Mouse (Mus musculus) stomach, postnatal 0 days (tissue): ENCODE measurements around the gene Magix. TPM values are rescaled to one million over a fixed set of nuclear protein-coding genes. Genes with fewer than 3 reads are reported as not detected.
"Not testable (repeated sequence)": the region's sequence is repeated elsewhere in the genome, so short reads cannot be mapped to it uniquely, and the experiment has no call there.

Experiments
- ATAC-seq: fragments of 200-750 bp; cut with Nextera tagmentation; 2 replicates; pipeline ENCODE4 v1.8.0; 2017; ENCODE audit not compliant: low FRiP score, low TSS enrichment
- DNase-seq: peaks from one replicate; pipeline ENCODE4 v3.0.0-alpha.2; 2016; ENCODE audit warnings: low spot score
- H3K27ac ChIP-seq: fragments of 300-500 bp; sonication (generic); replicated peaks from 2 replicates; pipeline ENCODE4 v1.5.1; 2014; ENCODE audit warnings: mild to moderate bottlenecking, control low read depth
- H3K27me3 ChIP-seq: fragments of 300-500 bp; sonication (generic); 2 replicates; pipeline ENCODE4 v1.6.1; 2014; ENCODE audit warnings: low read length; ENCODE audit not compliant: control insufficient read depth, insufficient read depth
- H3K36me3 ChIP-seq: fragments of 300-500 bp; sonication (generic); 2 replicates; pipeline ENCODE4 v1.6.1; 2014; ENCODE audit warnings: low read length, mixed read lengths; ENCODE audit not compliant: control insufficient read depth, insufficient read depth
- H3K4me1 ChIP-seq: fragments of 300-500 bp; sonication (generic); replicated peaks from 2 replicates; pipeline ENCODE4 v1.6.1; 2014; ENCODE audit warnings: antibody characterized with exemption; ENCODE audit not compliant: control insufficient read depth, insufficient read depth
- H3K4me2 ChIP-seq: fragments of 300-500 bp; sonication (generic); replicated peaks from 2 replicates; pipeline ENCODE4 v1.6.1; 2014; ENCODE audit warnings: low read depth, mild to moderate bottlenecking, control low read depth, moderate library complexity
- H3K4me3 ChIP-seq: fragments of 300-500 bp; sonication (generic); 2 replicates; pipeline ENCODE4 v1.5.1; 2014; ENCODE audit warnings: low read depth, low read length, control low read depth
- H3K9ac ChIP-seq: fragments of 300-500 bp; sonication (generic); 2 replicates; pipeline ENCODE4 v1.6.1; 2014; ENCODE audit warnings: mild to moderate bottlenecking, low read length, control low read depth, mixed read lengths
- H3K9me3 ChIP-seq: fragments of 300-500 bp; sonication (generic); 2 replicates; pipeline ENCODE4 v1.6.1; 2016; ENCODE audit warnings: low read length; ENCODE audit not compliant: control insufficient read depth
- CTCF ChIP-seq: IDR thresholded peaks from 2 replicates; pipeline ENCODE4 v1.5.1; 2016; ENCODE audit warnings: antibody characterized with exemption, low read depth, mild to moderate bottlenecking, moderate library complexity
- EP300 ChIP-seq: optimal IDR thresholded peaks from 2 replicates; pipeline ENCODE3; 2016; ENCODE audit warnings: antibody characterized with exemption
- WGBS: fragments of 180-500 bp; shearing (Covaris S2); extraction: QIAGEN DNeasy Blood & Tissue Kit; methylation state at CpG from one replicate; pipeline ENCODE4 v1.1.7; 2014; 5-methylcytosine and 5-hydroxymethylcytosine counted together
- polyA plus RNA-seq: library from polyadenylated mRNA; unstranded; fragments of >200 nt; fragmentation: Nextera tagmentation; extraction: Ambion mirVana; gene quantifications from 2 replicates; pipeline ENCODE4 v1.2.1, GENCODE M21; 2015

Gene Magix
- polyA plus RNA-seq, 1 experiment from 2014 or later: 0.95 TPM

DNA sequence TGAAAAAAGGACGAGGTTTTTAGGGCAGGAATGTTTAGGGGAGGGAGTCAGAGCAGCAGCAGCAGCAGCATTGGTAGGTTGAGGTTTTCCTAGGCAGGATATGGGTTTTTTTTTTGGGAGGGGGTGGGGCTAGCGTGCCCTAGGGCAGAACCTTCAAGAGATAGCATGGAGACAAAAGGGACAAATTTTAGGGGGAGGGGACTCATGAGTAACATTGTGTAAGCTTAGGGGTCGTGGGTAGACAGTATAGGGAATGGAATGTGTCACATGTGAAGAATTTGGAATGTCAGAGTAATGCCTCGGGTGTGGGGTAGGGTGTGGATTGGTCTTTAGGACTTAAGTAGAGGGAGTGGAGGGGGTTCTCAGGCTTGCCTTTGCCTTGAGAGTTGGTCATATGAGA lies 41.6 kb upstream of the Magix start:
- Histone ChIP-seq H3K4me3 (peak overlapping the region; percentile 52), H3K9me3 (no peaks in the 10 kb centered on the region), H3K27me3 (no peaks in the 10 kb centered on the region), H3K4me2 (peak overlapping the region; percentile 55), H3K36me3 (no peaks in the 10 kb centered on the region), H3K9ac (peak overlapping the region; percentile 67; the same call in 1 of the 2 replicates), H3K27ac (no peak overlapping the region; the same call in 1 of the 2 replicates), H3K4me1 (no peaks in the 10 kb centered on the region)
- no peak for ATAC-seq
- TF ChIP-seq EP300 (no peak), CTCF (no peak)
- WGBS: 13% methylated on average over 4 of the region's 4 CpGs
- no peak for DNase-seq

DNA sequence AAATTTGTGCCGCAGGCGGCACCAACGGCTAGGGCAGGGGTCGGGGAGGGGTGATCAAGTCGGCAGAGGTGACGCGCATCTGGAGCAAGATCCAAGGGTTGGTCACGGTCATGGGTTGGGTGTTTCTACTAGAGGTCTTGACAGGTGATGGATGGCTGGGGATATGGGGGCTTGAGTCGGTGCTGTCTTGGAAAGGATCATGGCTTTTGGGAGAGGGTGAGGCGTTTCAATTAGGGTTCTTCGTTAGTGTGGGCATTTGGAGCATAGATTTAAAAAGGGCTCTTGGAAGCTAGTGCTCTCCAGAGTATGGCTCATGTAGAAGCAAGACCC lies 41.2 kb upstream of the Magix start:
- Histone ChIP-seq H3K4me2 (peak overlapping the region; percentile 55), H3K4me1 (no peaks in the 10 kb centered on the region), H3K4me3 (peak overlapping the region; percentile 52), H3K27ac (peak overlapping the region; percentile 95), H3K9me3 (no peaks in the 10 kb centered on the region), H3K9ac (peak overlapping the region; percentile 67), H3K27me3 (no peaks in the 10 kb centered on the region), H3K36me3 (no peaks in the 10 kb centered on the region)
- 21% methylated on average over 11 of the region's 11 CpGs for WGBS
- ATAC-seq (no peak; the same call in 1 of the 2 replicates), DNase-seq (no peak)
- TF ChIP-seq EP300: no peak
- no peak for TF ChIP-seq CTCF

- Histone ChIP-seq H3K4me3 (peak within 1 kb of the TSS; percentile 52), H3K9ac (peak within 1 kb of the TSS; percentile 67), H3K4me1 (no peaks in the 10 kb centered on the region), H3K27ac (peak within 1 kb of the TSS; percentile 95), H3K4me2 (peak within 1 kb of the TSS; percentile 55), H3K27me3 (no peaks in the 10 kb centered on the region), H3K36me3 (no peaks in the 10 kb centered on the region), H3K9me3 (no peaks in the 10 kb centered on the region)
- 16% methylated on average over 22 of the region's 22 CpGs for WGBS
- DNase-seq (peak; percentile 76), ATAC-seq (peak; percentile 94)
- TF ChIP-seq CTCF: no peak
- peak; percentile 20 for TF ChIP-seq EP300
Measured at GRCm38 (mm10) chrX:7721514-7722281, 40.6 kb upstream of the Magix start, which contains the start of gene Gm45208. Gene Gm45208 (plus strand): TSS chrX:7722245.

DNA sequence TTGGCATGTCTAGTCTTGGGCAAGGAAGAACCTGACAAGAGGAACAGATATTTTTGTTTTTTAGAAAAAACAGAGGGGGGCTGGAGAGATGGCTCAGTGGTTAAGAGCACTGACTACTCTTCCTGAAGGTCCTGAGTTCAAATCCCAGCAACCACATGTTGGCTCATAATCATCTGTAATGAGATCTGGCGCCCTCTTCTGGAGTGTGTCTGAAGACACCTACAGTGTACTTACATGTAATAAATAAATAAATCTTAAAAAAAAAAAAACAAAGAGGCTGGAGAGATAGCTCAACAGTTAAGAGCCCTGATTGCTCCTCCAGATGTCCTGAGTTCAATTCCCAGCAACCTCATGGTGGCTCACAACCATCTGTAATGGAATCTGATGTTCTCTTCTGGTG lies 35.0 kb upstream of the Magix start:
- H3K9me3 ChIP-seq, H3K4me1 ChIP-seq, H3K27me3 ChIP-seq, H3K36me3 ChIP-seq, DNase-seq, H3K27ac ChIP-seq, ATAC-seq, H3K9ac ChIP-seq, H3K4me2 ChIP-seq, H3K4me3 ChIP-seq: not testable (repeated sequence)
- peak; percentile 38 for TF ChIP-seq CTCF
- 40% methylated on average over 1 of the region's 1 CpGs for WGBS

DNA sequence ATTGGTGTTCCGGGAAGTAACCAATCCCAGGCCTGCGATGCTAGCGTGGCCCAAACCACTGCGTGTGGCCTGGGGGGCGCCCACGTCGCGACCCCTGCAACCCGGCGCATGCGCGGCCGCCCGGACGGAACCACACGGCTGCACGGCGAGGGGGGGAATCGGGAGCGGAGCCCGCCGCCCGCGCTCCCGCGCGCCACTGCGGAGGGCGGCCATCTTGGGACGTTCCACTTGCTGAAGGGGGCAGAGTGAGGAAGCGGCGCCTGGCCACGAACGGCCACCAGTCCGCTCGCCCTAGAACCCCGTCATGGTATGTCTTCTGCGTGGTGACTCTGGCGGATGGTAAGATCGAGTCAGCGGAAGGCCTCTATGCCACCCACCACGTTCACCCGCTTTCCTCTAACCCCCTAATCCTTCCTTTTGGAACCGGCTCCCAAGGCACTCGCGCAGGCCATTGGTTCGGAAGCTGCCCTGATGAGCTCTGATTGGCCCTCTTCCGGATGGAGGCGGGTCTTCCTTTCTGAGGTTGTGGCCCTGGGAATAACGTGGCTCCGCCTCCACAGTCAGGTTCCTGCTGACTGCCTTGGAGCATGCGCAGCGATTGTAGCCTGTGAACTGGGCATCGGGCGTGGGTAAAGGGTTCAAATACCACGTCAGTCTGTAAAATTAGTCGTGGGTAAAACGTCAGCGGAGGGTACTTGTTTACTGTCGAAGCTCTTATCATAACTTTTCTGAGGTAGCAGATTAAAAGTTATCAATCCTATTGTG lies 33.3 kb upstream of the Magix start, which contains the start of gene Wdr45:
Gene Wdr45 (plus strand): TSS at position 199 of the 765 bp plus-strand sequence.
- 12% methylated on average over 37 of the region's 60 CpGs for WGBS
- H3K27me3 ChIP-seq, H3K4me1 ChIP-seq, H3K27ac ChIP-seq, H3K36me3 ChIP-seq, H3K9me3 ChIP-seq: not testable (repeated sequence)
- Histone ChIP-seq H3K4me3 (peak within 1 kb of the TSS; percentile 28), H3K9ac (peak within 1 kb of the TSS; percentile 38; the same call in 1 of the 2 replicates), H3K4me2 (peak within 1 kb of the TSS; percentile 43)
- peak; percentile 91 for DNase-seq
- ATAC-seq: peak; percentile 97

DNA sequence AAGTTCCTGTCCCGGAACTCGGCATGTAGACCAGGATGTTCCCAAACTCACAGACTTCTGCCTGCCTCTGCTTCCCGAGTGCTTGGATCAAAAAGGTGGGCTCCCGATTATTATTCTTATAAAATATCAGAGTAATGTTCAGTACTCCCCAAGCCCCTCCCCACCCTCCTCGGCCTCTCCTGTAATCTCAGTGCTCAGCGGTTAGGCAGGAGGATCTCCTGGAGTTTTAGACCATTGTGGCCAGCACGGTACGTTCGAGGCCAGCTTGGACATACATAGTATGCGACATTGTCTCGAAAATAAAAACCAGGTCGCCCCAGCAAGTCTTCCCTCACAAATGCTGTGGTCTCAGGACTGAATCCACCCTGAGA lies 32.7 kb upstream of the Magix start:
- not testable (repeated sequence) for H3K27ac ChIP-seq, ATAC-seq, DNase-seq, H3K9me3 ChIP-seq, H3K4me1 ChIP-seq, H3K36me3 ChIP-seq, H3K27me3 ChIP-seq
- H3K4me2 ChIP-seq: peak overlapping the region; percentile 43
- peak overlapping the region; percentile 28 for H3K4me3 ChIP-seq
- peak overlapping the region; percentile 38; the same call in 1 of the 2 replicates for H3K9ac ChIP-seq
- 19% methylated on average over 4 of the region's 12 CpGs for WGBS
